Mouse (Mus musculus) embryonic fibroblast, embryonic 13.5 days (primary cell): ENCODE results near the gene Tyk2. TPM values are rescaled to one million over a fixed set of nuclear protein-coding genes. Genes with fewer than 3 reads are reported as not detected.
A peak's percentile ranks its signal among the peaks of the same experiment; 100 is the strongest.

Experiments used
- H3K27ac ChIP-seq: 2 replicates; pipeline ENCODE4 v1.5.1; 2012; ENCODE audit warnings: low read length, control low read depth, inconsistent platforms; ENCODE audit not compliant: insufficient read depth
- H3K4me1 ChIP-seq: 2 replicates; pipeline ENCODE4 v1.6.1; 2011; ENCODE audit warnings: low read length; ENCODE audit not compliant: control insufficient read depth, insufficient read depth
- H3K4me3 ChIP-seq: 2 replicates; pipeline ENCODE4 v1.5.1; 2011; ENCODE audit warnings: mild to moderate bottlenecking, control low read depth, low read length; ENCODE audit not compliant: insufficient read depth
- CTCF ChIP-seq: IDR thresholded peaks from 2 replicates; pipeline ENCODE4 v1.5.1; 2011; ENCODE audit warnings: mild to moderate bottlenecking, control low read depth, low read length, moderate library complexity, borderline replicate concordance; ENCODE audit not compliant: insufficient read depth
- POLR2A ChIP-seq: IDR thresholded peaks from 2 replicates; pipeline ENCODE4 v1.6.1; 2011; ENCODE audit warnings: low read depth, mild to moderate bottlenecking, control low read depth, low read length, moderate library complexity
- polyA plus RNA-seq: library from polyadenylated mRNA; stranded (reverse); fragments of >200 nt; gene quantifications from 2 replicates; pipeline ENCODE4 v1.2.4, GENCODE M21; 2011; ENCODE audit warnings: low read depth; ENCODE audit not compliant: missing spikeins, insufficient read length

Tyk2 gene
- 11.1 and 15.1 TPM in 2 replicates for polyA plus RNA-seq

- peaks cover 12% of the 10 kb centered on the region for H3K4me1 ChIP-seq
- peak within 1 kb of the TSS; percentile 80 for H3K4me3 ChIP-seq
- TF ChIP-seq POLR2A (peak; percentile 91), CTCF (no peak)
- no peak within 1 kb of the TSS for H3K27ac ChIP-seq
Observed at GRCm38 (mm10) chr9:21131059-21131956, at the start of gene Tyk2. TSS of gene Tyk2 (minus strand) at chr9:21131243.

GRCm38 (mm10) chr9:21180841-21181240 is 49.8 kb upstream of the Tyk2 start:
- peaks cover 8% of the 10 kb centered on the region for H3K4me1 ChIP-seq
- no peak for TF ChIP-seq CTCF
- peak overlapping the region; percentile 72; the same call in 1 of the 2 replicates for H3K27ac ChIP-seq
- H3K4me3 ChIP-seq, result no peak overlapping the region

- H3K4me3 ChIP-seq, result no peak overlapping the region
- peak overlapping the region; percentile 10; the same call in 1 of the 2 replicates for H3K27ac ChIP-seq
- TF ChIP-seq POLR2A (no peak), CTCF (no peak)
- peaks cover 8% of the 10 kb centered on the region for H3K4me1 ChIP-seq
Observed at GRCm38 (mm10) chr9:21180402-21180801, 49.4 kb upstream of the Tyk2 start.

- Histone ChIP-seq H3K4me1 (no peaks in the 10 kb centered on the region), H3K27ac (no peak overlapping the region), H3K4me3 (no peak overlapping the region)
- TF ChIP-seq POLR2A (no peak), CTCF (no peak)
Observed at GRCm38 (mm10) chr9:21172364-21172763, 41.3 kb upstream of the Tyk2 start.

DNA sequence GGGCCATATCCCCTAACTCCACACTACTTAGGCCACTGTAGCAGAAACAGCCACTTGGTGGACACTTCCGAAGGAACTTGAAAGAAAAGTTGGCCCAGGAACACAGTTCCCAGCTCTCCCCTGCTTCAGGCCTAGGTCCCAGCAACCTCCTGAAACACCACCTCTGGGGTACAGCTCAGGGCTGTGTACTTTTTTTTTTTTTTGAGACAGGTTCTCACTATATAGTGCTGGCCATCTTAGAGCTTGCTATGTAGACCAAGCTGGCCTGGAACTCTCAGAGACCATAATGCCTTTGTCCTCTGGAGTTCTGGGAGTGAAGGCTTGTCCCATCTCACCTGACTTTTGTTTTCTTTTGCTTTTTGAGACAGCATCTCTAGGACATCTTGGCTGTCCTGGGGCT is 38.1 kb upstream of the Tyk2 start:
- H3K27ac ChIP-seq, result peak overlapping the region; percentile 89
- TF ChIP-seq CTCF, result no peak
- TF ChIP-seq POLR2A, result no peak
- peaks cover 5% of the 10 kb centered on the region; the same call in 1 of the 2 replicates for H3K4me1 ChIP-seq
- H3K4me3 ChIP-seq, result no peak overlapping the region

DNA sequence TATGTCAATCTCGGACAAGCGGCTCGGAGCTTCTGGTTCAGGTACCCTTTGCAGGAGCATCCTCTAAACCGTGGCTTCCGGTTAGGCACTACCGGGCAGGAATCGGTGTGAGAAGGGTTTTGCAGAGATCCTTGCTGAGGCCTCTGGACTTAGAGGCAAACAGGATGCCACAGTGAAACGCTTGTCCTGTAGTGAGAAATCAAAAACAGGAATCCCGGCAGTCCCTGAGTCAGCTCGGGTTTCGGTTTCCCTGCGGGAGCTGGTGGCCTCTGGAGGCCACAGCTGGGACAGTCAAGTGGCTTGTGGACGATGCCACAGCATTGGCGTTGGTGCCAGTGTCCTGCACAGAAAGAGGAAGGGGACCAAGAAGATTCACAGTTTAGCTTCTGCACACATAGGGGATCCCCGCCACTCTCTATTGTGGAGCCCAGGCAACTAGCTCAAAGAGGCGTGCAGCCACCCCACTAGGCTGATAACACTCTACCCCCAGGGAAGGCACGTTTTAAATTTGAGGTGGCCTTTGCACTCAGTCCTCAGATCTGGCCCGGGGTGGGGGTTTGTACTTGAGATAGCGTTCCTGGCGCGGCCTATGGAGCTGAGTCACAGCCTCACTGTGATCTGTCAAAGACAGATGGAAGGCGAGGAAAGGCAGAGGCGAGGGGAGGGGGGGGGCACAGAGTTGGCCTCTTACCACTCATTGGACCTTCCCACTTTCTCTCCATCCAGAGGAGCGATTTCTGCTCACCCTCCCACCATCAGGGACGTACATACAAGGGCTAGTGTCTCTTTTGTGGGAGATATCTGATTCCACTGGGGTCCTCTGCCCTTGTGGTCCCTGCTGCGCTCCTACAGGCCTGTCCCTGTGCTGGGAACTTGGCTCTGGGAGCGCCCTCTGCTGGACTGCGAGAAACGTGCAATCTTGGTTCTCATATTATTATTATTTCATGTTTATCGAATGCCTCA is 37.4 kb upstream of the Tyk2 start:
- Histone ChIP-seq H3K4me3 (peak overlapping the region; percentile 17), H3K4me1 (peaks cover 5% of the 10 kb centered on the region; the same call in 1 of the 2 replicates), H3K27ac (peak overlapping the region; percentile 89)
- TF ChIP-seq CTCF (peak; percentile 79), POLR2A (peak; percentile 59)

DNA sequence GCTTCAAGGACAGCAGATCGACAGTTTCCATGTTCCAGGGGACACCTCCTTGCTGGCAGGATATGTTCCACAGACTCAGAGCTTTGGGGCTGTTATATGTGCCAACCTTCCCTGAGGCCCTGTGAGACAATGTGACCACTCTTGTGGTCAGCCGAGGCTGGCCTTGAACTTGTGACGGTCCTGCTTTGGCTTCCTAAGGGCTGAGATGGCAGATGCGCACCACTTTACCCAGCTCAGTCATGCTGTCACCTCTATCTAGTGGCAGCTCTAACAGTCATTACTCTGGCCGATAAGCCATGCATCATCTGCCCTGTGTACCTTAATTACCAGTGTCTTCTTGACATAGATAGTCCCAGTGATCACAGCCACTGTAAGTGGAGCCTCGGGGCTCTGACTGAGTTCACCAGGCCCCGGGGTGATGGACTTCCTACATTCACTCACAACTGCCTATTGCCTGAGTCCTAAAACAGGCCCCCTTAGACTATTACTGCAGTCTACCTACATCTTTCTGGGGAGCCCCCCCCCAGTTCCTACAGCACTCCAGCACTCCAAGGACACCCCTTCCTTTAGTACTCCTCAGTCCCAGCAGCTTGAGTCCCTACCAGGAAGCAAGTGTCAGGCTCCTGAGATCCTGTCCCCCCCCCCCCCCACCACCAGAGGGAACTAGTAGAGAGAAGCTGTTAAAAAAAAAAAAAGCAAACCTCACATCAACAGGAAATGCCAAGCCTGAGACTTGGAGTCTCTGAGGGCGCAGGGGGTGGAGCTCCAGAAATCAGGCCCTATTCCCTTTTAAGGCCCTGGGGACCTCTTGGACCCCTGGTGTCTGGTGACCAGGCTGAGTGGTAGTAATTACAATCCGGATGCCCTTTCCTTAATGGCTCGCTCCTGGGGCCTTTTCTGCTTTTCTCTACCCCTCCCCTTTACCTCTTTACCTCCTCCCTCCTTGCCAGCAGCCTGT is 36.4 kb upstream of the Tyk2 start:
- peak; percentile 1; the same call in 1 of the 2 replicates for TF ChIP-seq POLR2A
- no peak for TF ChIP-seq CTCF
- Histone ChIP-seq H3K27ac (peak overlapping the region; percentile 89), H3K4me3 (peak overlapping the region; percentile 56), H3K4me1 (peaks cover 5% of the 10 kb centered on the region; the same call in 1 of the 2 replicates)

- Histone ChIP-seq H3K4me3 (peak overlapping the region; percentile 56), H3K27ac (peak overlapping the region; percentile 89; the same call in 1 of the 2 replicates), H3K4me1 (peaks cover 5% of the 10 kb centered on the region; the same call in 1 of the 2 replicates)
- TF ChIP-seq CTCF (no peak), POLR2A (0 out of 2 replicates have a peak, but pooled peaks have one; percentile 6)
Observed at GRCm38 (mm10) chr9:21166516-21166915, 35.5 kb upstream of the Tyk2 start.
